Mouse (Mus musculus) bone marrow, adult 2 months (tissue): ENCODE results near the gene Lrrc29.

ENCODE experiments used
- CTCF ChIP-seq: fragments of 200-500 bp; IDR thresholded peaks from 2 replicates; pipeline ENCODE4 v1.5.1; 2011; ENCODE audit warnings: low read length, control low read depth; ENCODE audit not compliant: control insufficient read depth, insufficient read depth
- POLR2A ChIP-seq: fragments of 200-500 bp; IDR thresholded peaks from 2 replicates; pipeline ENCODE4 v1.6.1; 2011; ENCODE audit warnings: low read depth, mild to moderate bottlenecking, control low read depth, low read length, borderline replicate concordance; ENCODE audit not compliant: control insufficient read depth

DNA sequence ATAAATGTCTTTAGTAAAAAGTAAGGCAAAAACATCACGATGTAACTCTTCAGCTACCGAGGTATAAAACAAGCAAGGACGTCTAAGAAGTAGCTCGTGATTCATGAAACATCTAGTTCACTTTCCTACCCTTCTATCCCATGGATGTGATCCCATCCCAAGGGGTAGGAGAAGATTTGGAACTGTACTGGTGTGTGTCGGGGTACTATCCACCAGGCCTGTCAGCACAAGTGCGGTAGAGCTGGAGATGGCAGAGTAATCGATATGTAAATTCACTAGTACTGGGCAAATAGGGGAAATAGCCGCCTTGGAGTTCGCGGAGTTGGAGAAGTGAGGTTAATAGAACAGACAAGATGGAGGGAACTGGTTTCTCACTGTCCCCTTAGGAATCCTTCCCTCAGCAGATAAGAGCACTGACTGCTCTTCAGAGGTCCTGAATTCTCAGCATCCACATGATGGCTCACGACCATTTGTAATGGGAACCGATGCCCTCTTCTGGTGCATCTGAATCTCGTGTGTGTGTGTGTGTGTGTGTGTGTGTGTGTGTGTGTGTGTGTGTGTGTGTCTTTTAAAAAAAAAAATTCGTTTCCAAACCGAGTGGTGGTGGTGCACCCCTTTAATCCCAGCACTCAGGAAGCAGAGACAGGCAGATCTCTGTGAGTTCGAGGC lies 62.7 kb downstream of the Lrrc29 start:
- TF ChIP-seq CTCF (no peak), POLR2A (no peak)
